Mouse (Mus musculus) neural tube, embryonic 15.5 days (tissue): ENCODE data around the gene Ank3. TPM values are rescaled to one million over a fixed set of nuclear protein-coding genes. Genes with fewer than 3 reads are reported as not detected.

ENCODE experiments used
- ATAC-seq: fragments of 200-750 bp; cut with Nextera tagmentation; 2 replicates; pipeline ENCODE4 v1.8.0; 2017; ENCODE audit warnings: mild to moderate bottlenecking, moderate TSS enrichment, moderate library complexity; ENCODE audit not compliant: low FRiP score
- H3K27ac ChIP-seq: fragments of 300-500 bp; sonication (generic); replicated peaks from 2 replicates; pipeline ENCODE4 v1.5.1; 2015; ENCODE audit warnings: mild to moderate bottlenecking, inconsistent platforms
- H3K27me3 ChIP-seq: fragments of 300-500 bp; sonication (generic); replicated peaks from 2 replicates; pipeline ENCODE4 v1.6.1; 2015; ENCODE audit warnings: inconsistent platforms
- H3K36me3 ChIP-seq: fragments of 300-500 bp; sonication (generic); 2 replicates; pipeline ENCODE4 v1.6.1; 2015; ENCODE audit warnings: inconsistent platforms
- H3K4me1 ChIP-seq: fragments of 300-500 bp; sonication (generic); 2 replicates; pipeline ENCODE4 v1.6.1; 2015; ENCODE audit warnings: inconsistent platforms
- H3K4me2 ChIP-seq: fragments of 300-500 bp; sonication (generic); 2 replicates; pipeline ENCODE4 v1.6.1; 2015; ENCODE audit warnings: inconsistent platforms, mild to moderate bottlenecking, moderate library complexity
- H3K4me3 ChIP-seq: fragments of 300-500 bp; sonication (generic); replicated peaks from 2 replicates; pipeline ENCODE4 v1.5.1; 2015; ENCODE audit warnings: mild to moderate bottlenecking, inconsistent platforms
- H3K9ac ChIP-seq: fragments of 300-500 bp; sonication (generic); replicated peaks from 2 replicates; pipeline ENCODE4 v1.6.1; 2015; ENCODE audit warnings: mild to moderate bottlenecking, inconsistent platforms
- H3K9me3 ChIP-seq: fragments of 300-500 bp; sonication (generic); replicated peaks from 2 replicates; pipeline ENCODE4 v1.6.1; 2016; ENCODE audit warnings: inconsistent platforms
- WGBS: fragments of 180-500 bp; shearing (Covaris S2); methylation state at CpG from one replicate; pipeline ENCODE4 v1.1.7; 2015; ENCODE audit warnings: mixed read lengths; 5-methylcytosine and 5-hydroxymethylcytosine counted together
- polyA plus RNA-seq: library from polyadenylated mRNA; unstranded; fragments of >200 nt; fragmentation: Nextera tagmentation; extraction: Ambion mirVana; gene quantifications from 2 replicates; pipeline ENCODE4 v1.2.1, GENCODE M21; 2015

Ank3 gene
- polyA plus RNA-seq, 1 experiment from 2014 or later: 89.5 TPM

DNA sequence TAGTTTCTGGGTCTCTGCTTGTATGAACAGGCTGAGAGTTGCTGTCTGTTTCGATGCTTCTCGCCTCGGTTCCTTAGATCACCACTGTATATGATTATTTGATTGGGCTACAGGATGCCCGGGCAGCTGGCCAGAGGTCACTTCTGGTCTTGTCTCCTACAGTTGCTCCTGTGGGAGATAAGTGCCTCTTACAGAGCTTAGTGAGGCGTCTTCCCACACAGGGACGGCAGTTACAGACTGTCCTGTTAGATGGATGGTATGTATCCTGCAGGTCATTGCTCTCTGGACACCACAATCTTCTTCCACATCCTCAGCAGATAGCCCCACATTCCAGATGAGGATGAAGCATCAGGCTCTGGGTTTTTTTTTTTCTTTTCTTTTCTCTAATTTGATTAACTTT is 21.7 kb downstream of the Ank3 start:
- Histone ChIP-seq H3K36me3 (no peaks in the 10 kb centered on the region), H3K27me3 (no peaks in the 10 kb centered on the region), H3K9me3 (no peaks in the 10 kb centered on the region), H3K4me1 (no peaks in the 10 kb centered on the region), H3K4me2 (no peak overlapping the region), H3K9ac (no peak overlapping the region), H3K4me3 (no peak overlapping the region), H3K27ac (no peak overlapping the region)
- ATAC-seq: no peak
- WGBS: 88% methylated on average over 6 of the region's 6 CpGs

DNA sequence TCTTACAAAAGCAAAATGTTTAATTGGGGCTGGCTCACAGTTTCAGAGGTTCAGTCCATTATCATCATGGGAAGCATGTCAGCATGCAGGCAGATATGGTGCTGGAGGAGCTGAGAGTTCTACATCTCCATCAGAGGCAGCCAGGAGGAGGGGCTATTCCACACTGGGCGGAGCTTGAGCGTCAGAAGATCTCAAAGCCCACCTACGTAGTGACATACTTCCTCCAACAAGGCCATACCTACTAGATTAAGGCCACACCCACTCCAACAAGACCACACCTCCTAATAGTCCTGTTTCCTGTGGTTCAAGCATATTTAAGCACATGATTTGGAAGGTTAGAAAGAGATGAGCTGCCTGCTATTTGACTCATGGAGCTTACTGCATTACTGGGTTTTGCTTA is 25.5 kb downstream of the Ank3 start:
- WGBS: 93% methylated on average over 3 of the region's 3 CpGs

DNA sequence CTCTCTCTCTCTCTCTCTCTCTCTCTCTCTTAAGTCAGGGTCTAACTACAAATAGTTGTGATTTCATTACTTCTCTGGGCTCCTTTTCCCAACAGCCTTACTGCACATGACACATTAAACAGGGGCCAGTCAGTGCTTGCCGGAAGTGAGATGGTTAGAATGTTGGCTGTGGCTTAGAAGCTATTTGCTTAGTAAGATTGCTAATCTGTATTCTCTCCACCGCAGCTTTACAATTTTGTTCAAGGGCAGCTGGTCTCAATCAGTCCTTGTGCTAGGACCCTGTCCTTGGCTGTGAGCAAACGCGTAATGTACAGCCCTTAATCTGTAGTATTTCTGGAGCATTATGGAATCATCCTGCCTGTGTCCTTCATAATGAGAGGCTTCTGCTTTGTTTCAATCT is 31.6 kb downstream of the Ank3 start:
- no peaks in the 10 kb centered on the region for H3K9me3 ChIP-seq
- no peak overlapping the region for H3K9ac ChIP-seq
- H3K27ac ChIP-seq: no peak overlapping the region
- WGBS: 92% methylated on average over 4 of the region's 4 CpGs
- ATAC-seq: no peak
- no peak overlapping the region for H3K4me3 ChIP-seq
- H3K36me3 ChIP-seq: no peaks in the 10 kb centered on the region
- no peaks in the 10 kb centered on the region for H3K27me3 ChIP-seq
- H3K4me2 ChIP-seq: no peak overlapping the region
- no peaks in the 10 kb centered on the region for H3K4me1 ChIP-seq

More for the DNA sequence above, 25.5 kb downstream of the Ank3 start:
- Histone ChIP-seq H3K4me2 (no peak overlapping the region), H3K36me3 (no peaks in the 10 kb centered on the region), H3K27me3 (no peaks in the 10 kb centered on the region), H3K9ac (no peak overlapping the region), H3K4me3 (no peak overlapping the region), H3K4me1 (no peaks in the 10 kb centered on the region), H3K27ac (no peak overlapping the region), H3K9me3 (no peaks in the 10 kb centered on the region)
- ATAC-seq: no peak

GRCm38 (mm10) chr10:69431101-69431500 is 32.5 kb downstream of the Ank3 start:
- no peak overlapping the region for H3K4me3 ChIP-seq
- no peak overlapping the region for H3K4me2 ChIP-seq
- WGBS: 86% methylated on average over 7 of the region's 7 CpGs
- no peak for ATAC-seq
- H3K9me3 ChIP-seq: no peaks in the 10 kb centered on the region
- no peaks in the 10 kb centered on the region for H3K36me3 ChIP-seq
- H3K27ac ChIP-seq: no peak overlapping the region
- H3K9ac ChIP-seq: no peak overlapping the region
- no peaks in the 10 kb centered on the region for H3K4me1 ChIP-seq
- no peaks in the 10 kb centered on the region for H3K27me3 ChIP-seq

GRCm38 (mm10) chr10:69435213-69435612 is 36.6 kb downstream of the Ank3 start:
- no peak for ATAC-seq
- 85% methylated on average over 6 of the region's 6 CpGs for WGBS
- H3K9ac ChIP-seq: no peak overlapping the region
- H3K36me3 ChIP-seq: no peaks in the 10 kb centered on the region
- H3K4me2 ChIP-seq: no peak overlapping the region
- H3K27ac ChIP-seq: no peak overlapping the region
- no peak overlapping the region for H3K4me3 ChIP-seq
- H3K9me3 ChIP-seq: no peaks in the 10 kb centered on the region
- no peaks in the 10 kb centered on the region for H3K4me1 ChIP-seq
- no peaks in the 10 kb centered on the region for H3K27me3 ChIP-seq

DNA sequence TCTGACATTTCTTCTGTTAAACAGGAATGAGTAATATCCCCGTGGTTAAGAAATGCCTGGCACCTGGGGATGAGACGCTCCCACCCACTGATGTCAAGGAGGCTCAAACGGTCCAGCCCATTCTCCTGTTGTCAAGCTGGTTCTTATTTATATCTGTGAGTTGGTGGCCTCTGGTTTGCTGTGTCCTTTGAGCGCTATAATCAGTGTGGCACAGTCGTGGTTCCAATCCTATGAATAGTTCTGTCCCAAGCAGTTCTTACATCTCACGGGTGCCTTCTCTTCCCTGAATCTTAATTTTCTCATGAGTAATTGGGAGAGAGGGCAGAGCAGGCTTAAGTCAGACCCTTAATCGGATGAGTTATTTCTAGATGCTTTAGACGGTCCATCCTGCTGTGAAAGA is 40.9 kb downstream of the Ank3 start:
- Histone ChIP-seq H3K4me2 (no peak overlapping the region), H3K9ac (no peak overlapping the region), H3K27ac (no peak overlapping the region), H3K9me3 (no peaks in the 10 kb centered on the region), H3K36me3 (no peaks in the 10 kb centered on the region), H3K4me3 (no peak overlapping the region), H3K4me1 (no peaks in the 10 kb centered on the region), H3K27me3 (no peaks in the 10 kb centered on the region)
- 53% methylated on average over 8 of the region's 8 CpGs for WGBS
- ATAC-seq: no peak

GRCm38 (mm10) chr10:69444546-69444945 is 46.0 kb downstream of the Ank3 start:
- H3K4me3 ChIP-seq: no peak overlapping the region
- no peaks in the 10 kb centered on the region for H3K4me1 ChIP-seq
- no peaks in the 10 kb centered on the region for H3K27me3 ChIP-seq
- no peaks in the 10 kb centered on the region for H3K9me3 ChIP-seq
- H3K27ac ChIP-seq: no peak overlapping the region
- no peak overlapping the region for H3K4me2 ChIP-seq
- no peak for ATAC-seq
- H3K36me3 ChIP-seq: no peaks in the 10 kb centered on the region
- WGBS: 76% methylated on average over 5 of the region's 5 CpGs
- H3K9ac ChIP-seq: no peak overlapping the region

GRCm38 (mm10) chr10:69445951-69446350 is 47.4 kb downstream of the Ank3 start:
- H3K9ac ChIP-seq: no peak overlapping the region
- no peaks in the 10 kb centered on the region for H3K4me1 ChIP-seq

DNA sequence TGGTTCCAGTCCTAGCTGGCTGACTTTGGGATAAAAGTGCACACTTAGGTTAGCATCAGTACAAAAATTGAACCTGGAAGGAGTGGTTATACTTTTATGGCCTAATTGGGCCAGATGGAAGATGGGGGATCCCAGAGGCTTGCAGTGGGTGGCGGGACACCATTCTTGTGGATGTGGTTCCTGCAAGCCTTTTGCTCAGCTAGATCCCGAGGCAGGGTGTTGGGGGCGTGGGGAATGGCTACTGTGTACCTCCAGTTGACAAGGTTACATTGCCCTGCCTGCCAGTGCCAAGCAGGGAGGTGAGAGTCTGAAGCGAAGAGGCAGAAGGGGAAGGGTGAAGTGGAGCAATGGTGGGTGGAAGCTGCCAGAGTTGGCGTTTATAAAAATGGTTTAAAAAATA is 48.0 kb downstream of the Ank3 start:
- ATAC-seq: no peak
- no peaks in the 10 kb centered on the region for H3K36me3 ChIP-seq
- 84% methylated on average over 5 of the region's 5 CpGs for WGBS
- H3K27me3 ChIP-seq: no peaks in the 10 kb centered on the region
- no peak overlapping the region for H3K9ac ChIP-seq
- H3K4me1 ChIP-seq: no peaks in the 10 kb centered on the region
- H3K4me3 ChIP-seq: no peak overlapping the region
- no peaks in the 10 kb centered on the region for H3K9me3 ChIP-seq
- no peak overlapping the region for H3K27ac ChIP-seq
- H3K4me2 ChIP-seq: no peak overlapping the region

More at GRCm38 (mm10) chr10:69445951-69446350, 47.4 kb downstream of the Ank3 start:
- no peaks in the 10 kb centered on the region for H3K27me3 ChIP-seq
- no peak overlapping the region for H3K4me2 ChIP-seq
- WGBS: 83% methylated on average over 7 of the region's 7 CpGs
- H3K27ac ChIP-seq: no peak overlapping the region
- H3K36me3 ChIP-seq: no peaks in the 10 kb centered on the region
- no peak overlapping the region for H3K4me3 ChIP-seq
- no peak for ATAC-seq
- H3K9me3 ChIP-seq: no peaks in the 10 kb centered on the region

DNA sequence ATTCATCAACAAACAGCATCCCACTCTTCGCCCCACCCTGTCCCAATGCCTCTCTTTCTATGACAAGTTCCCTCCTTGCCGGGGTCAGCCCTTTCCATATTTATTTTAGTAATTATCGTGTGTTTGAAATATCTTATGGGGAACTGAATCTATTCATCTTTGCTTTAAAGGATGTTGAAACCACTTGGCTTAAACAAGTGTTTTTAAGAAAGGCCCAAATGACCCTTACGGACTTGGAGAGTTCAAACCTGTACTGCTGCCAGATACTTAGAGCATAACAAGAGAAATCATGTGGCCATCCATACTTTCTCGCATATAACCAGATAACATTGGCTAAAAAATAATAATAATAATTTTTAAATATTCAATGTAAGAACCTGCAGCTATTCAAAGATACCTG is 48.7 kb downstream of the Ank3 start:
- no peaks in the 10 kb centered on the region for H3K36me3 ChIP-seq
- H3K4me3 ChIP-seq: no peak overlapping the region
- WGBS: 94% methylated on average over 5 of the region's 5 CpGs
- H3K9ac ChIP-seq: no peak overlapping the region
- no peaks in the 10 kb centered on the region for H3K27me3 ChIP-seq
- no peak for ATAC-seq
- H3K4me1 ChIP-seq: 0 out of 2 replicates have a peak, but pooled peaks cover under 1% of the 10 kb centered on the region
- H3K4me2 ChIP-seq: no peak overlapping the region
- no peak overlapping the region for H3K27ac ChIP-seq
- no peaks in the 10 kb centered on the region for H3K9me3 ChIP-seq

DNA sequence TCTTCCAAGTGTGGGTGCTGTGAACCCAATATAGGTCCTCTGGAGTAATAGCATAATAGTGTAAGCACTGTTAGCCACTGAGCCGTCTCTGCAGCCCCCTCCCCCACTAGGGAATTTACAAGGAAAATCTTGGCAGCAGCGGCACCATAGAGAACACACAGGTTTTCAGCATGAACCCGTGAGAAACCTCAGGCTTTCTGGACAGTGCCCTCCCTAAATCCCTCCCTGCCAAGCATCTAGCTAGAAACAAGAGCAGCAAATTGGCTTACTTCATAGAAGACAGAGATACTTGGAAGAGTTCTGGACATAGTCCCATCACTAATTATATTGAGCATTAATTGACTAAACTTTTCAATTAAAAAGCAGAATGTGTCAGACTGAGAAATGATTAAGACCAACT is 49.6 kb downstream of the Ank3 start:
- no peak overlapping the region for H3K4me3 ChIP-seq
- no peaks in the 10 kb centered on the region for H3K9me3 ChIP-seq
- H3K27ac ChIP-seq: no peak overlapping the region
- no peak for ATAC-seq
- no peaks in the 10 kb centered on the region for H3K27me3 ChIP-seq
- H3K9ac ChIP-seq: no peak overlapping the region
- H3K4me1 ChIP-seq: 0 out of 2 replicates have a peak, but pooled peaks cover 3% of the 10 kb centered on the region
- no peak overlapping the region for H3K4me2 ChIP-seq
- no peaks in the 10 kb centered on the region for H3K36me3 ChIP-seq
- WGBS: 63% methylated on average over 3 of the region's 3 CpGs

- no peak for ATAC-seq
- Histone ChIP-seq H3K36me3 (no peaks in the 10 kb centered on the region), H3K4me2 (no peak overlapping the region), H3K27ac (no peak overlapping the region), H3K9me3 (no peaks in the 10 kb centered on the region), H3K4me3 (no peak overlapping the region), H3K9ac (no peak overlapping the region), H3K4me1 (peaks cover 3% of the 10 kb centered on the region; the same call in 1 of the 2 replicates), H3K27me3 (no peaks in the 10 kb centered on the region)
- 68% methylated on average over 5 of the region's 5 CpGs for WGBS
These were observed 52.4 kb downstream of the Ank3 start for GRCm38 (mm10) chr10:69451006-69451405.
